Mouse (Mus musculus): ENCODE results near the gene Nedd4.
"Not testable (repeated sequence)": the region's sequence is repeated elsewhere in the genome, so short reads cannot be mapped to it uniquely, and the experiment has no call there.

Nedd4 gene

DNA sequence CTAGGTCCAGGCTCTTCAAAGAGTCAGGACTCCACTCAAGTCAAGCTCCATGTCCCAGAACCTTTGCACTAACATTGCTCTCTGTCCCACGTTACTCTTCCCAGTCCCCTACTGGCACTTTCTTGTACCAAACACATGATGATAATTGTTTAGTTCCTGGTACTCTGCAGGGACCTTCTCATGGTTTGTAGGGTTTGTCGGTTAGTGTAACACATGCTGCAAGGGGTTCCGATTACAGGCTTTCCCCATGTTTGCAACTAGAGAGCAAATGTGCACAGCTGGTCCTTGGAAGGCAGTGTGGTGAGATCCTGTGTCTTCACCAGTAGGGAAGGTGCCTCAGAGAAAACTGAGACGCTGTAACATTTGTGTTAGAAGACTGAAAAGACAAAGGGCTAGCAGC is 8.6 kb upstream of the Nedd4 start:
- no peak for DNase-seq

DNA sequence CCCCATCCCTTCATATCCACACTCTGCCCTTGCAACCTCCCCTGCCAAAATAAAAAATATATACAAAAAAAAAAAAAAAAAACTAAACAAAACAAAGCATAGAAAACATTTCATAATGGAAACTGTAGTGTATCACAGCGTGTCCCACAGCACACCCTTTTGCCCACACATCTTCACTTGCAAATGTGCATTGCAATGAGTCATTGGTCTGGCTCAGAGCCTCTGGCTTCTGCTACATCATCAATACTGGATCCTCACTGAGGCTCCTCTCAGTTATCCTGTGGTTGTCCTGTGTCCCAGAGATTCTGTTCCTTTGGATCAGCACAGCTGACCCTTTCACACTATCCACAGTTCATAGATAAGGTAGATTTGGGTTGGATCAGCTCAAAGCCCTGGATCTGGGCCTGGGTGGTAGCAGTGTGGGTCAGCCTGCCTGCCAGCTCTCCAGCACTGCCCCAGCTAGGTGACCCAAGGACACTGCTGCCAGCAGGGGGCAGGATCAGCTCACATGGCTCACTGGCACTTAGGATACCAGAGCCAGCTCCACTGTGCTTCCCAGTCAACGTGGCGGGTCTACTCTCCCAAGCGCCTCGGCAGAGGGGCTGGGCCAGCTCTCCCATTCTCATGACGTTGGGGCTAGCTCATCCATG is 7.4 kb upstream of the Nedd4 start:
- peak; percentile 61 to 81 for DNase-seq

DNA sequence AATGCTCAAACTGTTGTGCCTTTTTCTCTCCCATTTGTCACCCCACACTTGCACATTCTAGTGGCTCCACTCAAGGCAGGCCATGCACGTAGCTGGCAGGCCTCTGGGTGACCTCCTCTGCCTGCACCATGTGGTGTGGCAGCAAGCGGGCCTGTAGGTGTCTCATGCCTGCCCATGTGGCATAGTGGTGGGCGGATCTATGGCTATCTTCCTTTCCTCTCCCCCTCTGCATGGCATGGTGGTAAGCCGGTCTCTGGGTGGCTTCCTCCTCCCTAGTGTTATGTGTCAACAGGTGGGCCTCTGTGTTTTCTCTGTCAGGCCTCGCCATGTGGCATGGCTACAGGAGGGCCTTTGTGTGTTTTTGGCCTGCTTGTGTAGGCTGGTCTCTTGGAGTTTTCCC is 6.5 kb upstream of the Nedd4 start:
- DNase-seq, result no peak

DNA sequence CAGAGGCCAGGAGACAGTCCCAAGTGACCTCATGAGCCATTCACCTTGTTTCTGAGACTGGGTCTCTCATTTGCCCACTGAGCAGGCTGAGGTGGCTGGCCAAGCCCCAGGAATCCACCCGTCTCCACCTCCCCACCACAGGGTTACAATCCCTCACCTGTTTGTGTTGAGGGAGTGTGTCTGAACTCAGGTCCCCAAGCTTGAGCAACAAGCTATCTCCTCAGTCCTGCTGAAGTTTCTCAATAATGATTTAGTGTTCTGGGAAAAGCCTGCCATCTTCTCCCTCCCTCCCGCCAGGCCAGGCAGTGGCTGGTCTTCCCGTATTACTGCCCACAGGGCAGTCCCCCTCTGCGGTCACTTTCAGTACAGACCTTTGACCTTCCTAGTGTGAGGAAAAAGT is 5.7 kb upstream of the Nedd4 start:
- no peak for DNase-seq

DNA sequence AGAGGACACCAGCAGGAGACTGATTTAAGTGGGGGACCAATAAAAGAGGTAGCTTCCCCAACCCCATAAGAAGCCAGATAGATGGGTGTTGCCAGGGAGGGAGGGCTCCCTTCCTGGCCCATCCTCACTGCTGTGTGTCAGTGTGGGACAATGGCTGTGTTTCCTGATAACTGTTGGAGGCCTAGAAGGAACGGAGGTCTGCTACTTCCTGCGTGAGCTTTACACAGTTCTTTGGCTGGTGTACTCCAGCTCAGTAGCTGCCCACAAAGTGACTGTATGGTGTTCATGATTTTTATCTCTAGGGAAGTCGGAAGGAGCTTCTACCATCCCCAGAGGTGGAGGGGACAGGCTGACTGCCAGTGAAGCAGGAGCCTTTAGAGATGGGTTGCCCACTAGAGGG is 5.2 kb upstream of the Nedd4 start:
- no peak for DNase-seq

DNA sequence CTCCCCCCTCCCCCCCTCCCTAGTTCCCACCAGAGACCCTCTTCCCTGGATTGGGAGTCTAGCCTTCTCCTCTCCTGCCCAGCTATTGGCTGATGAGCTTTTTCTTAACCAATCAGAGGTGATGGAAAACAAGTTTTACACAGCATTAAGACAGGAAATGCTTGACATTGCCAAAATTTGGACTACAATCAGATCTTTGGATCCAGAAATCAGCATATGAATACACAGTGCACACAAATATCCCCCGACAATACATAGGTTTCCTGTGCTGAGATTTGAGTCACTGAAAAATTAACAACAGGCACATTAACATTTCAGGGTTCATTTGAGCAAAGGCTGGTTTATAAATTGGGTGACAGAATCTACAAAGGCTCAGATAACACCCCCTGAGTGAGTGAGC is 4.5 kb upstream of the Nedd4 start:
- DNase-seq, result no peak

DNA sequence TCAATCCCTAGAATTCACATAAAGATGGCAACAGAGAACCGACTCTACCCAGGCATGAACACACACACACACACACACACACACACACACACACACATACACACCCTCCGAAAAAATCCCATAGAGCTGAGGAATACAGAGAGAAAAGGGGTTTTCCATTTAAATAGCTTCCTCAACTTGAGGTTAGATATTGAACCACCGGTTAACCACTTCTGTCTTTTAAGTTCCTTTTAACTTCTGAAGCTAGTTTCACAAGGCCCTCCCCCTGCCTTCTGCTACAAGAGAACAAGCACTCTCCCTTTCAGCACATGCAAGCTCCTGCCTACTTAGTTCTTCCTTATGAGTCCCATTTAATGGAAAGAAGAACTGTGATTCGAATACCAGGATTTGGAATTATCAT is 2.0 kb upstream of the Nedd4 start:
- peak; percentile 47 to 59 for DNase-seq

DNA sequence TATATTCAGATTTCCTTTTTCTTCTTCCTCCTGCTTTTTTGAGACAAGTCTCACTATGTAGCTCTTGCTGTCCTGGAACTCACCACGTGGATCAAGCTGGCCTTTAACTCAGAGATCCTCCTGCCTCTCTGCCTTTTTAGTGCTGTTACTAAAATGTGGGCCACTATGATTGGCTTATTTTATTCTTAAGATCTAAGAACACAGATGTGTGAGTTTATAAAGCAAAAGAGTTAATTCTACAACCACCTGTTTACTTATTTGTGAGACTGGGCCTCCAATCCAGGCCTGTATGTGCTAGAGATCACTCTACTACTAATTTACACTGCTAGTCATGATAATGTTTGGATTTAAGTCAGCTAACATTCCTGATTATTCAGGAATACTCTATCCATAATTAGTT is 1.2 kb upstream of the Nedd4 start:
- no peak for DNase-seq

DNA sequence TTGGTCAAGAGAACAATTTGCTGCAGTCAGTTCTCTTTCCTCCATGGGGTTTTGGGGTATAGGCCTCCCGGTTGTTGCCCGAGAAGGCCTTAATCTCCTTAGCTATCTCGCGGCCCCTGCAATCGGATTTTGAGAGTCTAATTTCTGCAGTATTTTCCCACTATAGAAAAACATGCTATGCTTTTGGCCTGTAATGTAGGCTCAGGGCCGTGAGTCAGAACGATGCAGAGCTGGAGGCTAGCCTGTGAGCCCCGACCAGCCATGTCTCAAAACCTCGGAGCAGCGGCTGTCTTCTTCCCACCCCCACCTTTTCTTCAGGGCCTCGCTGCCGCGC is 618 bp upstream of the Nedd4 start:
- no peak for DNase-seq

DNA sequence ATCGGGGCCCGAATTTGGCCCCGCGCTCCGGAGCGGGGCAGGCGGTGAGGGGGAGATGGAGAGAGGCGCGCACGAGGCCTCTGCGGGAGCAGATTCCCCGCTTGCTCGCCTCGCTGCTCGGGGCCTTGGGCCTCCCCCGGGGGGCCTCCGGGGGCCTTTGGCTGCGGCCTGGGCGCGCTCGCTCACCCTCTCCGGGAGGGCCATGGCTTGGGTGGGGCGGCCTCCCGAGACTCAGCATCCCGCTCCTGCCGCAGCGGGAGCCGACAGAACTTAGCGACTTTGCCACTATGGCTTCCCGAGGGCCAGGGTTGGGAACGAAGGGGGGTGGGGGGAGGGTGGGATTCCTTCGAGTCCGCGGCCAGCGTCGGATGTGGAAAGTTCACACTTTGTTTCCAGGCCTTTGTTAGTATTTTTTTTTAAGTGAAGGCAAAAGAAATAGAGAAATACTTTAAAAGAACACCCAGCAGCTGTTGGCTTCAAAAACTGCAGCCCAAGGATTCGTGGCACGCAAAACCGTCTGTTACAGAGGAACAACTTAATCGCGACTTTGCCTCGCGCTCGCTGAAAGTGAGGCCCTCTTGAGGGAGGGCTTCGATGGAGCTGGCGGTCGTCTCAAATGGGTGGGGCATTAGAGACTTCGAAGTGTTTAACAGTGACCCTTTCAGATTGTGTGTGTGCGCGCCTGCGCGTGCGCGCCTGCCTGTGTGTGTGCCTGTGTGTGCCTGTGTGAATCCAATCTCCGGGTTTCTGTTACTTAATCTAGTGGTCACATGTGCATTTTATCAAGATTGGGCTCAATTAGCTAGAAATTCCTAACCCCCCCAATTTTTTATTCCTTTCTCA is 766 bp downstream of the Nedd4 start:
- DNase-seq, result peak; percentile 27 to 43

DNA sequence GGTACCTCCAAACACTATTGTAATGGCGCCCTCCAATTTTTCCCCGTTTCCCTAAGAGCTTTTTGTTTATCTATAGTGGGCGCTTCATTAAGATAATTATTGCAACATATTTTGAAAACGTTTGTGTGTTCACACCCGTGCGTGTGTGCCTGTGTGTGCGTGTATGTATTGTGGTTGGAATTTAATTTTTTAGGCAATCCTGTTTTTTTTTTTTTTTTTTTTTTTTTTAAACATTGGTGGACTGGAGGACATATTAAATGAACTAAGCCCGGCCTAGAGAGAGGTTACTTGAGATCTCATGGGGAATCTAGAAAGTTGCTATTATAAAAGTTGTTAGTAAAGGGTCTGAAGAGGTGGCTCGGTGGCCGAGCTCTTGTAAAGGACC is 1.4 kb downstream of the Nedd4 start:
- DNase-seq, result no peak

DNA sequence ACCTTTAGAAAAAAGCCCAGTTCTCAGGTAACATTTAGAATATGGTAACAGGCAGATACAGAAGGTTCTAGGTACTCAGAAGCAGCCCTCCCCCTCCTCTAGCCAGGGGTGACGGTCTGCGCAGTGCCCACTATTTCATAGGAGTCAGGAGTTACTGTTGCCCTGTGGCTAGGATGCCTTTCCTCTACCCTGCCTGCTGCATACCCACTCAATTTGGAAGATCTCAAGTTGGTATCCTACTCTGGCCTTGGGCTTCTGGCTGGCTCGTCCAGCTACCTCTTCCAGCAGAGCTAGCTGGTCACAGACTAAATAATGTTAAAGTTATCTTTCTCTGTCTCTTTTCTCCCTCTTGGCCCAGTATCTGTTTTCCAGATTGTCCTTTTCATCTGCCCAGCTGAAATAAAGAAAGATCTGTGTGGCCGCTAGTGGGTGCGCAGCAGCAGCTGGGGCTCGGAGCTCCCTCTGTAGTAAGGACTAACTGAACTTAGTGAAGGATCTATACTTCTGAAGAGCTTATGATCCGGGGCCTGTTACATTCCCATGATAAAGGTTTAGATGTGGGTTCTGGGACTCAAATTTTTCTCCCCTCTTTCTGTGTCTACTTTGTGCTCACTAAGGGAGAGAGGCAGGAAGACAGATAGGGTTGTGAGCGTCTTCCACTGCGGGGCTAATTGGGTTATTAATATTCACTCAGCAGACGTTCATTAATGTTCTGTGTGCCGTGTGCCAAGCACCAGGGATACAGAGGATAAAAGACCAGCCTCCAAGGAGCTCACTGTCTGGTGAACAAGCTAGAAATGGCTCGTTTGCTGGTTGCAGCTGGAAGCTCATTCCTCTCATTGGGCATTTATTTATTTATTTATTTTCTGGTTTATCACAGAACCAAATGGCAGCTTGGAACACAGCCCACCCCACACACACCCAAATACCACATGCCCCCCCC is 2.5 kb downstream of the Nedd4 start:
- DNase-seq, result no peak

DNA sequence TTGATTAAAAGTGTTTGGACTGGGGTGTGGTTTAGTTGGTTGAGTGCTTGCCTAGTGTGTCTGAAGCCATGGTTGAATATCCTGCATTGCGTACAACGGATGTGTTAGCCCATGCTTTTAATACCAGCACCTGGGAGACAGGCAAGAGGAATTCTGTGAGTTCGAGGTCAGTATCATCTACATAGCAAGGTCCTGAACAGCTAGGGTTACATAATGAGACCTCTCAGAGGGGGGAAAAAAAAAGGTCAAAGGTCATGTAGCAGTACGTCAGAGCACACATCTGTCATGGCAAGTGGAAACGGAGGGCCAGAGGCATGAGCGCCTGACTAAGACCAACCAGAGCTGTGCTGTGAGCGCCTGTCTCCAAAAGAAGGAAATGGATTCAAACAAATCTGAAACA is 3.4 kb downstream of the Nedd4 start:
- DNase-seq, result no peak

DNA sequence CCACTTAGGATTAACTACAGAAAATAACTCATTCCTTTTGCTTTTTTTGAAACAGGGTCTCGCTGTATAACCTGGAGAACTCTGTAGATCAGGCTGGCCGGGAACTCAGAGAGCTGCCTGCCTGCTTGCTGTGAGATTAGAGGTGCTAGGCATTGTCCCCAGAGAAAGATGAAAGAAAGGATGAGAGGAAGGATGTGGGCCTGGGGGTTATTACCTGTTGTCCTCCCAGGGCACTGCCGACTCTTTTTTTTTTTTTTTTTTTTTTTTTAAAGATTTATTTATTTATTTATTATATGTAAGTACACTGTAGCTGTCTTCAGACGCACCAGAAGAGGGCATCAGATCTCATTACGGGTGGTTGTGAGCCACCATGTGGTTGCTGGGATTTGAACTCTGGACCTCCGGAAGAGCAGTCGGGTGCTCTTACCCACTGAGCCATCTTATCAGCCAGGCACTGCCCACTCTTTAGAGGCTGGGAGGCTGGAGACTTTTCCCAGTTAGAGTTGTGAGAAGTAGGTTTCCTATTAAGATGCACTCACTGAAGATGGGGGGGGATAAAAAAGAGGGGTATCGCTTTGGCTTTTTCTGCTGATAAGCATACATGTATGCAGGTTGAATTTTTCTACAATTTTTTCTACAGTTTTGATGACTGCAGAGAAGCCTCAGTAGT is 4.3 kb downstream of the Nedd4 start:
- DNase-seq, result not testable (repeated sequence)

DNA sequence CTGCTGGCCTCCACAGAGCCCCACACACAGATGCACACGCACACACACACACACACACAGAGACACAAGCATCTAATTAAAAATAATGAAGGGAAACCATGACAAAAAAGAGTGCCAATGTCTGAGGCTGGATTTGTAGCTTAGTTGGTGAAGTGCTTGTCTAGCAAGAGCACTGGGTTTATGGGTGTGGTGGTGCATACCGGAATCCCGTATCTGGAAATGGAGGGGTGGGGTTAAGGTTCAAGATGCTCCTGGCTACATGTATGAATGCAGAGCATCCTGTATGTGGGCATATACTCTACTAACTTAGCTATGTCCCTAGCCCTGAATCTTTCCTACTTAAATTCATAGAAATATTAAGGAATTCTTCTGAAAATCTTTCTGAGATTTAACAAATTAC is 5.0 kb downstream of the Nedd4 start:
- no peak for DNase-seq

DNA sequence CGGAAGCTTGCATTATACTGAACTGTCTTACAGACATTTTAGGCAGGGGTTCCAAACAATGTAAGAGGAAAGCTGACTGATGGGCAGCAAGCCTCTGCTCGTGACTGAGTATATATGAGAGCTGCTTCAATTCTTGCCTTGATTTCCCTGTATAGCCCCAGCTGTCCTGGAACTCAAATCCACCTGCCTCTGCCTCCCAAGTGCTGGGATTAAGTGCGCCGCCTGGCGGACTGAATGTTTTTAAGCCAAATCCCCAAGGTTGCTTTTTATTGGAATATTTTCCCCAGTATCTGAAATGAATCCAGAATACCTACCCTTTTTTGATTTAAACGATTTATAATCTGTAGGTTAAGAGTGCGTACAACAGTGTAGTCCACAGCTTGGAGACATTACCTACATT is 7.2 kb downstream of the Nedd4 start:
- no peak for DNase-seq

DNA sequence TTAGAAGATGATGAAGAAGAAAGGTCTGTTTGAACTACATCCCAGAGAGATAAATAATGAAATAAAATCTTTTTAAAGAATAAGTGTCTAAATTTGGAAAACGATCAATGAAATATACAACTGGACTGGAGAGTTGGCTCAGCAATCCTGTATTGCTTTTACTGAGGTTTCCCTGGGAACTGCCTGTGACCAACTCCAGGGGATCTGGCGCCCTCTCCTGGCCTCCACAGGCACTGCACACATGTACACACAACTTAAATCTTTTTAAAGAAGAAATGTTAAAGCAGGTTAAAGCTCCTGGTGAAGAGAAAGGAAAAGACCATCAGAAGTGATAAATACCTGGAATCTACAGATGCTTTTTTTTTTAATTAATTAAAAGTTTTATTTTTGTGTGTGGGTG is 10.2 kb downstream of the Nedd4 start:
- peak; percentile 61 to 84 for DNase-seq

DNA sequence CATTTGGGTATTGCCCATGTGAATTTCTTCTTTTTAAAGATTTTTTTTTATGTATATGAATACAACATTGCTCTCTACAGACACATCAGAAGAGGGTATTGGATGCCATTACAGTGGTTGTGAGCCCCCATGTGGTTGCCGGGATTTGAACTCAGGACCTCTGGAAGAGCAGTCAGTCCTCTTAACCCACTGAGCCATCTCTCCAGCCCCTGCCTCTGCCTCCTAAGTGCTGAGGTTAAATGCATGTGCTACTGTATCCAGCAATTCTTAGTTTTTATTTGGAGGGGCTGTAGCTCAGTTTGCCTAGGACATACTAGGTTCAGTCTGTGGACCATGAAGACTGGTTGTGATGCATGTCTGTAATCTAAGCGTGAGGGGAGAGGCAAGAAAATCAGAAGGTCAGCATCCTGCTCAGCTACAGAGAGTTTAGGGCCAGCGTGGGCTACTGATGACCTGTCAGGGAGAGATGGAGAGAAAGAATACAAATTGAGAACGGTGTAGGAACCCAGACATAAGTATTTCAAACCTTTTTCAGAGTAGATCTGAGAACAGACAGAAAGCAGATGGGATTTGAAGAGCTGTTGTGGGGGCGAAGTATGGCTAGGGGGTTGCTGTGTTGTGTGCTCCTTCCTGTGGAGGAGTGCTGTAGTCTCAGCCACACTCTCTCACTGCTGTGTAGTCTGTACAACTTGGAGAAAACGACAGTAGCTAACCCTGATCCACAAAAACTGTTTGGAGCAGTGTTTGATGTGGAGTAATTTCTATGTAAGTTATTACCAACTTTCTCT is 13.0 kb downstream of the Nedd4 start:
- no peak for DNase-seq

DNA sequence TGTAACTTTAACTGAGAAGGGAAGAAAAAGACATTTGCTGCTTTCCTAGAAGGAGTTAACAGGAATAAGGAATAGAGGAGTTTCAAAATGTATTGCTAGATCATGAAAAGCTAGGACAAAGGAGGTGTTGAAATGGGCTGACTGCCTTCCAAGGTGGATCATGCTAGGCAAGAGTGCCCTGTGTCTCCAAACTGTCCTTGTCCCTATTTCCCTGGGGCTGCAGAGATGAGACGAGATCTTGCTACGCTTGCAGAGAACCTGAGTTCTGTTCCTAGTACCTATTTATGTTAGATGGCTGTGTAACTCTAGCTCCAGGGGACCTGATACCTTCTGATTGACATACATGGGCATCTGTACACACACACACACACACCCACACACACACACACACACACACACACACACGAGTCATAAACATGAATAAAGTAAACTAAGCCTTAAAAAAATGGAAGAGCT is 13.6 kb downstream of the Nedd4 start:
- DNase-seq, result no peak

DNA sequence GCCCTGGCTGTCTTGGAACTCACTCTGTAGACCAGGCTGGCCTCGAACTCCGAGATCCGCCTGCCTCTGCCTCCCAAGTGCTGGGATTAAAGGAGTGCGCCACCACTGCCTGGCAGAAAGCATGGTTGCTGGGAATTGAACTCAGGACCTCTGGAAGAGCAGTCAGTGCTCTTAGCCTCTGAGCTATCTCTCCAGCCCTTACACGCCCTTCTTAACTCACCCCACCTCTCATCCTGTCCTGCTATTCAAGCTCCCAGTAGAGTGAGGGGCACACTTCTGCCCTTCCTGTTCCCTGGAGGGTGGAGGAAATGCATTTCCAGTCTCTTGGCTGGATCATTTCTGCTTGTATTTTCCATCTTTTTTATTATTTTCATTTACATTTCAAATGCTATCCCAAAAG is 15.5 kb downstream of the Nedd4 start:
- no peak for DNase-seq

DNA sequence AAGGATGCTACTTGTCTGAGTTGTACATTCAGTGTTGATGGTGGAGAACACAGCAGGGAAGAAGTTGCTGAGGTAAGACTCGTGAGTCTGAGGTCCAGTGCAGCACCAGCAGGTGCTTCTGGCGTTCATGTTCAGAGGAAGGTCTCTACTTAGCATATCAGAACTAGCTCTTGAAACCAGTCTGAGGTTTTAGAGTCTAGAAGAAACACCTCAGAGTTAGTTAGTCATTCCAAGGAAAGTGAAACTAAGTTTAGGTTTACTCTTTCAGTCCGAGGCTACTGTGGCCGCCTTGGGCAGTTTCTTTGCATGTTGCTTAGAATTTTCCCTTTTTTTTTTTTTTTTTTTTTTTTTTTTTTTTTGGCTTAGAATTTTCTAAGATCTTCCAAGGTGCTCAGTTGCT is 16.6 kb downstream of the Nedd4 start:
- DNase-seq, result no peak

DNA sequence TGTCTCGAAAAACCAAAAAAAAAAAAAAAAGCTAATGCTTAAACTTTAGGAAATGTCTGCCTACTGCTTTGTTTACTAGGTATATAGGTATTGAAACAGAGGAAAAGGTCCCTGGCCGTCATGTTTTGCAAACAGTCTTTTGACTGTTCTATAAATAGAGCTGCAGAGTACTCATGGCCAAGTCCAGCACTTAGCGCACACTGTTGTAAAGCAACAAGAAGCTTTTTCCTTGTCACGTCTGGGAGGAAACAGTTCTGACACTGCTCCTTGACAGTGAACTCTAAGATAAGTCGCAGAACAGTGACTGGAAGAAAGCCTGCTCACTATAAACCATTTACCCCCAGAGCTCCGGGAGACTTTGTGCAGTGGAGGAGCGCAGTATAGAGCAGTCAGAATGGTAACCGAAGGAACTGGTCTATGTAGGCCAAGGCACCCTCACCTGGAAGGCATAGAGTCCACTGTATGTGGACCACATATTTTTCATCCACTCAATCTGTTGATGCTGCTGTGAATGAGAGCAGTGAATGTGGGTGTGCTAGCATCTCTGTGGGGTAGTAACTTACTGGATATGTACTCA is 19.6 kb downstream of the Nedd4 start:
- no peak for DNase-seq

Data from spleen, adult 18-20 months (tissue).